Mouse (Mus musculus) lung, embryonic 14.5 days (tissue): Measurements from ENCODE around the gene Sh3pxd2b. TPM values are rescaled to one million over a fixed set of nuclear protein-coding genes. Genes with fewer than 3 reads are reported as not detected.

Source experiments
- ATAC-seq: fragments of 200-750 bp; cut with Nextera tagmentation; 2 replicates; pipeline ENCODE4 v1.8.0; 2017; ENCODE audit warnings: mild to moderate bottlenecking, moderate TSS enrichment, moderate library complexity; ENCODE audit not compliant: insufficient read depth
- DNase-seq: peaks from one replicate; pipeline ENCODE4 v3.0.0-alpha.2; 2015
- H3K27ac ChIP-seq: fragments of 300-500 bp; sonication (generic); 2 replicates; pipeline ENCODE4 v1.5.1; 2014; ENCODE audit warnings: low read depth, mild to moderate bottlenecking, moderate library complexity
- H3K27me3 ChIP-seq: fragments of 300-500 bp; sonication (generic); 2 replicates; pipeline ENCODE4 v1.6.1; 2014; ENCODE audit warnings: low read length, control low read depth; ENCODE audit not compliant: insufficient read depth
- H3K36me3 ChIP-seq: fragments of 300-500 bp; sonication (generic); 2 replicates; pipeline ENCODE4 v1.6.1; 2014; ENCODE audit warnings: control low read depth; ENCODE audit not compliant: insufficient read depth
- H3K4me1 ChIP-seq: fragments of 300-500 bp; sonication (generic); 2 replicates; pipeline ENCODE4 v1.6.1; 2014; ENCODE audit warnings: antibody characterized with exemption, control low read depth; ENCODE audit not compliant: insufficient read depth
- H3K4me2 ChIP-seq: fragments of 300-500 bp; sonication (generic); 2 replicates; pipeline ENCODE4 v1.6.1; 2014; ENCODE audit warnings: mild to moderate bottlenecking
- H3K4me3 ChIP-seq: fragments of 300-500 bp; sonication (generic); 2 replicates; pipeline ENCODE4 v1.5.1; 2014; ENCODE audit warnings: low read depth, low read length
- H3K9ac ChIP-seq: fragments of 300-500 bp; sonication (generic); 2 replicates; pipeline ENCODE4 v1.6.1; 2014
- H3K9me3 ChIP-seq: fragments of 300-500 bp; sonication (generic); 2 replicates; pipeline ENCODE4 v1.6.1; 2016; ENCODE audit warnings: low read depth, low read length, control low read depth
- CTCF ChIP-seq: IDR thresholded peaks from 2 replicates; pipeline ENCODE4 v1.5.1; 2016; ENCODE audit warnings: antibody characterized with exemption, low read depth
- WGBS: fragments of 180-500 bp; shearing (Covaris S2); extraction: QIAGEN DNeasy Blood & Tissue Kit; methylation state at CpG from one replicate; pipeline ENCODE4 v1.1.7; 2014; 5-methylcytosine and 5-hydroxymethylcytosine counted together
- polyA plus RNA-seq: library from polyadenylated mRNA; unstranded; fragments of >200 nt; fragmentation: Nextera tagmentation; extraction: Ambion mirVana; gene quantifications from 2 replicates; pipeline ENCODE4 v1.2.1, GENCODE M21; 2014

Sh3pxd2b gene
- polyA plus RNA-seq, 1 experiment from 2014 or later, result 31.7 TPM

DNA sequence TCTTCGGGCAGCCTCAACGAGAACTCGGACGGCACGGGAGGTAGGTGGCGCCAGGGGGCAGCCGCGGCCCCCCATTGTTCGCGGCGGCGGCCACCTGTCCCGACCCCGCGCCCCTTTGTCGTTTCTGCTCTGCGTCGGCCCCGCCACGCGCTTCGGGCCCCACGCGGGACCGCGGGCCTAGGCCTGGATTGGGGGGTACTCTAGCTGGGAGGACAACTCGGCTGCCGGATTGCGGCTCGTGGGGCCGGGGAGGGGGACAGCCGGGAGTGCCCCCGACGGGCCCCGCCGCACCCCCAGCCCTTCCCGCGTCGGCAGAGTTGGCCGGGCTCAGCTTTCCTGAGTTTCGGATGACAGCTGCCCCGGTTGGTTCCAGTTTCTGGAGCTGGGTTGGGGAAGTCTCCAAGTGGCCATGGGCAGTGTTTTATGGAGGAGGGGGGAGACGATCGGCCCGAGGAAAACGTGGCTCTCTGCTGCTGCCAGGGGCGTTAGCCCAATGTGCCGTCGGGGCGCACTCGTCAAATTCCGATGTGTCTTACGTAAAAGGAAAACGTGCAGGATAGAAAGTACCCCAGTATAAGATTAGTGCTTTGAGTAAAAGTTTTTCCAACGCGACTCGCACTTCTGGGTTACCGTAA lies 108.0 kb downstream of the Sh3pxd2b start:
- H3K4me3 ChIP-seq, result peak overlapping the region; percentile 86
- 1% methylated on average over 54 of the region's 58 CpGs for WGBS
- peak; percentile 79 for DNase-seq
- no peaks in the 10 kb centered on the region for H3K27me3 ChIP-seq
- H3K27ac ChIP-seq, result peak overlapping the region; percentile 95
- ATAC-seq, result no peak; the same call in none of the 2 replicates
- H3K36me3 ChIP-seq, result no peaks in the 10 kb centered on the region
- H3K4me2 ChIP-seq, result peak overlapping the region; percentile 76
- H3K4me1 ChIP-seq, result no peaks in the 10 kb centered on the region
- TF ChIP-seq CTCF, result 0 out of 2 replicates have a peak, but pooled peaks have one; percentile 4
- no peaks in the 10 kb centered on the region for H3K9me3 ChIP-seq
- peak overlapping the region; percentile 97 for H3K9ac ChIP-seq

DNA sequence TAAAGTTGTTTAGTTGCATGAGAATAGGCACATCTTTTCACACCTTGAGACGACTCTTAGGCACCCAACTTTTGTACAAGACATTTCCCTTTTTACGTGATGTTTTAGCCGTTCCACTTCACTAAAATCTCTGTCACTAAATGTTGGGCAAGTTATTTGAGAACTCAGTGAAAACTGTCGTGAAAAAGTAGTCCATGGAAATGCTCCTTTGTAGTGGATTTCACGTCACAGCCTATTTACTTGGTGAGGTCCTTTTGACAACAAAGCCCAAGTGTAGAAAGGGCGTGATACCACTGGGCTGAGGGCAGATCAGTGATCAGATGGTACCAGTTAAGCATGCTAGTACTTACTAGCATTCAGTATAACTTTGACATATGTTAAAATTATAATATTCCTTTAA lies 108.7 kb downstream of the Sh3pxd2b start:
- DNase-seq, result peak; percentile 47
- Histone ChIP-seq H3K27ac (no peak overlapping the region), H3K9ac (peak overlapping the region; percentile 97), H3K9me3 (no peaks in the 10 kb centered on the region), H3K36me3 (no peaks in the 10 kb centered on the region), H3K4me1 (no peaks in the 10 kb centered on the region), H3K4me3 (peak overlapping the region; percentile 86), H3K27me3 (no peaks in the 10 kb centered on the region), H3K4me2 (peak overlapping the region; percentile 76)
- 3% methylated on average over 6 of the region's 6 CpGs for WGBS
- ATAC-seq, result no peak
- TF ChIP-seq CTCF, result no peak

DNA sequence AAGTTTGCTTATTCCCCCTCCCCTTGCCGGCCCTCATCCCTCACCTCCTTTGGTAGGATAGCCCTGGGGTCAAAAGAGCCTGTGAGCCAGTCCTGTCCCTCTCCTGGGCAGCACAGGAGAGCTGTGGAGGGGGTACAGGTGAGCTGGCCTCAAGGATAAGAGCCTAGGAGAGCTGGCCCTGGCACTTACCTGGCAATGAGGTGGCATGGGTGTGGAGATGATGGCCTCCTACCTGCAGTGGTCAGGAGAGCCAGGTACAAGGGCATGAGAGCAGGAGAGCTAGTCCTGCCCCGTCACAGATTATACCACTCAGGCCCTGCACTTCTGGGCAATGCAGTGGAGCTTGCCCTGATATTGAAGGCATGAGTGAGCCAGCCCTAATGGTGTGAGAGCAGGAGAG lies 116.7 kb downstream of the Sh3pxd2b start:
- 55% methylated on average over 2 of the region's 2 CpGs for WGBS

GRCm38 (mm10) chr11:32471925-32472324 lies 124.3 kb downstream of the Sh3pxd2b start:
- H3K4me2 ChIP-seq, result no peak overlapping the region
- DNase-seq, result no peak
- H3K36me3 ChIP-seq, result no peaks in the 10 kb centered on the region
- no peak overlapping the region for H3K4me3 ChIP-seq
- no peak for ATAC-seq
- no peaks in the 10 kb centered on the region for H3K9me3 ChIP-seq
- no peak overlapping the region for H3K9ac ChIP-seq
- no peaks in the 10 kb centered on the region for H3K27me3 ChIP-seq
- no peak overlapping the region for H3K27ac ChIP-seq
- 0 out of 2 replicates have a peak, but pooled peaks cover 2% of the 10 kb centered on the region for H3K4me1 ChIP-seq
- TF ChIP-seq CTCF, result no peak
- WGBS, result 63% methylated on average over 2 of the region's 2 CpGs

More for the DNA sequence above, 116.7 kb downstream of the Sh3pxd2b start:
- H3K27me3 ChIP-seq, result no peaks in the 10 kb centered on the region
- H3K36me3 ChIP-seq, result no peaks in the 10 kb centered on the region
- no peak for TF ChIP-seq CTCF
- no peak for ATAC-seq
- no peaks in the 10 kb centered on the region for H3K4me1 ChIP-seq
- H3K9me3 ChIP-seq, result no peaks in the 10 kb centered on the region
- no peak overlapping the region for H3K4me3 ChIP-seq
- no peak overlapping the region for H3K4me2 ChIP-seq
- H3K9ac ChIP-seq, result no peak overlapping the region
- DNase-seq, result no peak
- no peak overlapping the region for H3K27ac ChIP-seq

- no peak for ATAC-seq
- Histone ChIP-seq H3K4me2 (no peak overlapping the region), H3K36me3 (no peaks in the 10 kb centered on the region), H3K9me3 (no peaks in the 10 kb centered on the region), H3K9ac (no peak overlapping the region), H3K4me3 (no peak overlapping the region), H3K27ac (no peak overlapping the region), H3K4me1 (0 out of 2 replicates have a peak, but pooled peaks cover 2% of the 10 kb centered on the region), H3K27me3 (no peaks in the 10 kb centered on the region)
- no peak for DNase-seq
- TF ChIP-seq CTCF, result no peak
- WGBS, result 77% methylated on average over 3 of the region's 3 CpGs
Measured at GRCm38 (mm10) chr11:32474725-32475124, 127.1 kb downstream of the Sh3pxd2b start.

GRCm38 (mm10) chr11:32475487-32476236 lies 128.0 kb downstream of the Sh3pxd2b start:
- Histone ChIP-seq H3K4me2 (no peak overlapping the region), H3K9ac (no peak overlapping the region), H3K4me1 (0 out of 2 replicates have a peak, but pooled peaks cover 2% of the 10 kb centered on the region), H3K27ac (no peak overlapping the region), H3K27me3 (no peaks in the 10 kb centered on the region), H3K4me3 (no peak overlapping the region), H3K36me3 (no peaks in the 10 kb centered on the region), H3K9me3 (no peaks in the 10 kb centered on the region)
- DNase-seq (no peak), ATAC-seq (no peak)
- TF ChIP-seq CTCF, result no peak
- 77% methylated on average over 5 of the region's 5 CpGs for WGBS

Other genes starting within 250 kb of the Sh3pxd2b start
- 0.04 TPM in 1 of 2 replicates, not detected in the other for gene Il9r, start 147.5 kb upstream of the Sh3pxd2b start, polyA plus RNA-seq
- gene Snrnp25, start 142.4 kb upstream of the Sh3pxd2b start, polyA plus RNA-seq, result 62.8 and 71.4 TPM in 2 replicates
- gene Rhbdf1, start 125.5 kb upstream of the Sh3pxd2b start, polyA plus RNA-seq, result 52.8 and 63.9 TPM in 2 replicates
- 39.6 and 42.2 TPM in 2 replicates for gene Mpg, start 121.3 kb upstream of the Sh3pxd2b start, polyA plus RNA-seq
- 44.0 and 46.3 TPM in 2 replicates for gene Nprl3, start 80.1 kb upstream of the Sh3pxd2b start, polyA plus RNA-seq
- gene Hba-x, start 71.4 kb upstream of the Sh3pxd2b start, polyA plus RNA-seq, result 211 and 266 TPM in 2 replicates
- 4,575 and 4,689 TPM in 2 replicates for gene Hba-a1, start 64.3 kb upstream of the Sh3pxd2b start, polyA plus RNA-seq
- 1.8 and 2.1 TPM in 2 replicates for gene Hbq1b, start 60.9 kb upstream of the Sh3pxd2b start, polyA plus RNA-seq
- 11,972 and 11,979 TPM in 2 replicates for gene Hba-a2, start 51.3 kb upstream of the Sh3pxd2b start, polyA plus RNA-seq
- gene Hbq1a, start 47.8 kb upstream of the Sh3pxd2b start, polyA plus RNA-seq, result 0.45 and 0.83 TPM in 2 replicates
- gene Ubtd2, start 107.5 kb downstream of the Sh3pxd2b start, polyA plus RNA-seq, result 57.3 and 65.4 TPM in 2 replicates
- 0.37 TPM in 1 of 2 replicates, not detected in the other for gene Efcab9, start 184.3 kb downstream of the Sh3pxd2b start, polyA plus RNA-seq
- gene Stk10, start 185.5 kb downstream of the Sh3pxd2b start, polyA plus RNA-seq, result 1.9 and 2.0 TPM in 2 replicates